Mouse (Mus musculus) hematopoietic stem cell, adult 5-6 weeks (primary cell): ENCODE measurements around the gene Decr2. TPM values are rescaled to one million over a fixed set of nuclear protein-coding genes. Genes with fewer than 3 reads are reported as not detected.
A peak's percentile ranks its signal among the peaks of the same experiment; 100 is the strongest.
"Not testable (repeated sequence)": the region's sequence is repeated elsewhere in the genome, so short reads cannot be mapped to it uniquely, and the experiment has no call there.

ENCODE experiments used
- ATAC-seq, 2 experiments: fragments of 125-278 bp in 1 of 2; replicated peaks in 1 of 2; 2 replicates each; pipeline ENCODE4 v1.8.0; 2016 to 2017; ENCODE audit warnings: inconsistent platforms in 2 of 2, mild to moderate bottlenecking in 2 of 2, moderate number of reproducible peaks in 2 of 2, low read depth in 1 of 2, moderate TSS enrichment in 1 of 2; ENCODE audit not compliant: low FRiP score in 2 of 2, poor library complexity in 2 of 2, severe bottlenecking in 2 of 2, insufficient read depth in 1 of 2, low TSS enrichment in 1 of 2
- total RNA-seq: library from RNA; stranded (forward); fragments of 172-1452, 232-1000 nt; gene quantifications from 2 replicates; pipeline ENCODE4 v1.2.3, GENCODE M21; 2017

Decr2 gene
- total RNA-seq, 1 experiment from 2014 or later: 23.8 TPM

GRCm38 (mm10) chr17:26042599-26043248 lies 47.4 kb downstream of the Decr2 start:
- no peak for ATAC-seq

DNA sequence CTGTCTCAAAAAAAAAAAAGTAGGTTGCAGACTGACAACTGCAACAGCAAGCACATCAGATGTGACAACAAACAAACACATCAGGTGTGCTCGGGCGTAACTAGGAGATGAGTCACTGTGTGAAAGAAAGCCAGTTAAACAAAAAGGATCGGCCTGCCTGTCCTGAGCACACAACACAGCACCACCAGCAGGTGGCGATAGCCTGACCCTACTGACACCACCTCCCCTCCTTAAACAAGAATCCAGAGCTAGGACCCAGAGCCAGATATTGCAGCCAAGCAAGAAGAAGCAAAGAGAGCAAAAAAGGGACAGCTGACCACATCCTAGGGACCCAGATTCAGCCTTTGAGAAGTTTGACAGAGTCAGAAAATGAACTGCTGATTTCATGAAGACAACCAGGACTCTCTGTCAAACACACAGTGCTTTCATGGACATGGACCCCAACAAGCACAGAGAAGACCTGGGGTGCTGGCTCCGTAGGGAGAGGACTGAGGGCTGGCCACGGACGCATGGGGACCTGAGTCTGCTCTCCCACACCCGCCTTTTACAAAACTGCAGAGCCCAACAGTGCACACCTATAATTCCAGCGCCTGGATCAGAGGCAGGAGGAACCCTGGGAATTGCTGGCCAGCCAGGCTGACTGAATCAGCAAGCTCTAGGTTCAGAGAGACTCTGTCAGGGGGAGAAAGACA lies 48.9 kb downstream of the Decr2 start:
- ATAC-seq: peak; percentile 78 to 80

DNA sequence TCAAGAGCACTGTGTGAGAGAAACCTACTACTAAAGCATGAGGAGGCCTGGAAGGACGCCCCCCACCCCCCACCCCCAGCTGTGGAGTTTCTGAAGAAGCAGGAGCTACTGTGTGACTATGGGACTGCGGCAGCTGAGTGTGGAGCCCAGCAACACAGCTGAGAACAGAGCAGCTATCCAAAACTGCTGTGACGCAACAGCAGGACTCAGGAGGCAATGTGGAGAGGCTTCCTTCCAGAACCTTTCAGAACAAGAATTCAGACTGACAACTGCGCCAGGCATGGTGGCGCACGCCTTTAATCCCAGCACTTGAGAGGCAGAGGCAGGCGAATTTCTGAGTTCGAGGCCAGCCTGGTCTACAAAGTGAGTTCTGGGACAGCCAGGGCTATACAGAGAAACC lies 49.4 kb downstream of the Decr2 start:
- ATAC-seq: not testable (repeated sequence)

DNA sequence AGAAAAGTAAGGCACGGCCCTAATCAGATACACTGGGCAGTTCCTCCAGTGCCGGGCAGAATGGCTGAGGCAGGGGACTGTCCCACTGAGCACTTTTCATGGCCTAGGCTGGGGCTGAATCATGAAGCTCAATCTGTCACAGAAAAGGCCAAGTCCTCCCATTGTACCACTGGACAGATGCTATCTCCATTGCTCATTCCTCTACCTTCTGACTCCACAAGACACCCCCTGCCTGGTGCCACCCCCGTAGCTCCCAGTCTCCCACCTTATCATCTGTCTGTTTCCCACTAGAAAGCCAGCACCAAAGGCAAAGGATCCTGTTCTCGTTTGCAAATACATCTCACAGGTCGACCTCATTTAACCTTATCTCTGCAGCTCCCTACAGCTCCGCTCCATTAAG lies 58.1 kb downstream of the Decr2 start:
- no peak for ATAC-seq

DNA sequence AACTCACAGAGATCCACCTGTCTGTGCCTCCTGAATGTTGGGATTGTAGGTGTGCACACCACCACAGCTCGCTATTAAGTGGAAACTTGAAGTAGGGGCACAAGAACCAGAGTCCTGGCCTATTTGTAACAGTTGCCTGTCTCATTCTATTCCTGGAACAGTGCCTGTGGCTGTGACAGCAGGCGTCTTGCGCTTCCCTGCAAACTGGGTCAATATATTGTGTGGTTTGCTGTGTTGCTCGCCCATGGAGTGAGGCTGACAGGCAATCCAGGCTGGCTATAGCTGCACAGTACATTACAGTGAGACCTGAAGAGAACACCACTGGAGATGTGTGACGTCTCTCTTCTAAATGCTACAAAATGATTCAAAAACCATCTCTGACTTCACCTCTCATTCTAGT lies 58.6 kb downstream of the Decr2 start:
- ATAC-seq: no peak

Other genes with a start within 250 kb of the Decr2 start
- gene Gm20683, start 248.6 kb downstream of the Decr2 start, total RNA-seq: 1.4 TPM in 1 of 2 replicates, not detected in the other
- 24.6 and 27.1 TPM in 2 replicates for gene Rhot2, start 245.5 kb downstream of the Decr2 start, total RNA-seq
- gene Wdr90, start 228.8 kb downstream of the Decr2 start, total RNA-seq: 13.0 and 13.6 TPM in 2 replicates
- gene Mcrip2, start 221.6 kb downstream of the Decr2 start, total RNA-seq: 7.3 and 13.5 TPM in 2 replicates
- 20.1 and 35.2 TPM in 2 replicates for gene Mettl26, start 215.3 kb downstream of the Decr2 start, total RNA-seq
- gene Wfikkn1, start 209.5 kb downstream of the Decr2 start, total RNA-seq: 0.79 and 1.1 TPM in 2 replicates
- gene Rab40c, start 170.6 kb downstream of the Decr2 start, total RNA-seq: 12.3 and 17.1 TPM in 2 replicates
- gene Pigq, start 145.4 kb downstream of the Decr2 start, total RNA-seq: 33.8 and 47.5 TPM in 2 replicates
- gene Nhlrc4, start 145.4 kb downstream of the Decr2 start, total RNA-seq: not detected in 2 replicates
- gene A930017K11Rik, start 137.8 kb downstream of the Decr2 start, total RNA-seq: not detected in 2 replicates
- gene Capn15, start 104.5 kb downstream of the Decr2 start, total RNA-seq: 3.3 and 8.1 TPM in 2 replicates
- 4.7 and 6.5 TPM in 2 replicates for gene Rab11fip3, start 20.8 kb downstream of the Decr2 start, total RNA-seq
- 70.3 and 75.4 TPM in 2 replicates for gene Nme4, start 5.3 kb upstream of the Decr2 start, total RNA-seq
- 10.3 and 13.2 TPM in 2 replicates for gene Tmem8, start 23.0 kb upstream of the Decr2 start, total RNA-seq
- gene Mrpl28, start 33.2 kb upstream of the Decr2 start, total RNA-seq: 21.7 and 31.0 TPM in 2 replicates
- 224 and 358 TPM in 2 replicates for gene Axin1, start 48.4 kb upstream of the Decr2 start, total RNA-seq
- 0.13 and 0.15 TPM in 2 replicates for gene Pdia2, start 108.8 kb upstream of the Decr2 start, total RNA-seq
- gene Rgs11, start 112.6 kb upstream of the Decr2 start, total RNA-seq: 0.89 and 1.9 TPM in 2 replicates
- not detected in 2 replicates for gene Arhgdig, start 117.4 kb upstream of the Decr2 start, total RNA-seq
- gene Fam234a, start 153.9 kb upstream of the Decr2 start, total RNA-seq: 9.1 and 9.5 TPM in 2 replicates
- gene Luc7l, start 162.6 kb upstream of the Decr2 start, total RNA-seq: 125 and 155 TPM in 2 replicates